Mouse (Mus musculus) urinary bladder, postnatal 25 days (tissue): Measurements from ENCODE around the gene 4930548H24Rik.
"Not testable (repeated sequence)": the region's sequence is repeated elsewhere in the genome, so short reads cannot be mapped to it uniquely, and the experiment has no call there.

Experiments
- DNase-seq: peaks from one replicate; pipeline ENCODE4 v3.0.0; 2022; ENCODE audit warnings: low spot score

Gene 4930548H24Rik

DNA sequence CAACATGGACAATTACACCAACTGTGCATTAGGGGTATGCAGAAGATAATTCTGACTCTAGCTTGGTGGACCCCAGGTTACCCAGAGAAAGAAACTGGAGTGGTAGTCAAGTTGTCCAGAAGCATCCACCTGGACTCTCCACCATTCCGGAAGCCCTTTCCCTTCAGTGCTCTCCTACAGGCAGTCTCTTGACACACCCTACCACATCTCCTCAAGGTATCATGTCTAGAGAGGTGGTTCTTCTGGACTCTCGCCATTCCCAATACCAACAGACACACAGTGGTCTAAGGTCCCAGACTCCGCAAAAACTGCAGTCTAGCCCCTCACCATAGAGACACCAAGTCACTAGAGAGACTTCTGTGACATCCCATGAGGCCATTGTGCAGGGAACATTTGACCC lies at the start of gene 4930548H24Rik:
TSS of gene 4930548H24Rik (plus strand) at position 301 of the 400 bp plus-strand sequence.
- no peak for DNase-seq

DNA sequence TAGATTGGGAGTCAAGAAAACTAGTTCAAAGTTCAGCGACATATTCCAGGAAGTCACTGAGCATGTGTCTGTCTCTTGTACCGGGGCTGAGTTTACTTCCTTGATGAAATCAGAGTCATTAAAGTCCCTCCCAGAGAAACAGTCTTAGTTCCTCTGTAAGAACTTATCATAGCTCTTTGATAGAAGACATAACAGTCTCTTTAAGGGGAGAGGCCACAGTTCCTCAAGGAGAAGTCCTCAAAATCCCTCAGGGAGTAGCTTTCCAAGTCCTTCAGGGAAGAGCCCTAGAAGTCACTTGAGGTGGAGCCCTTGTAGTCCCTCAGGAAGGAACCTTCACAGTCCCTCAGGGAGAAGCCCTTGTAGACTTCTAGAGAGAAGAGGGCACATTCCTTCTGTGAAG lies 34.2 kb upstream of the 4930548H24Rik start:
- no peak for DNase-seq

DNA sequence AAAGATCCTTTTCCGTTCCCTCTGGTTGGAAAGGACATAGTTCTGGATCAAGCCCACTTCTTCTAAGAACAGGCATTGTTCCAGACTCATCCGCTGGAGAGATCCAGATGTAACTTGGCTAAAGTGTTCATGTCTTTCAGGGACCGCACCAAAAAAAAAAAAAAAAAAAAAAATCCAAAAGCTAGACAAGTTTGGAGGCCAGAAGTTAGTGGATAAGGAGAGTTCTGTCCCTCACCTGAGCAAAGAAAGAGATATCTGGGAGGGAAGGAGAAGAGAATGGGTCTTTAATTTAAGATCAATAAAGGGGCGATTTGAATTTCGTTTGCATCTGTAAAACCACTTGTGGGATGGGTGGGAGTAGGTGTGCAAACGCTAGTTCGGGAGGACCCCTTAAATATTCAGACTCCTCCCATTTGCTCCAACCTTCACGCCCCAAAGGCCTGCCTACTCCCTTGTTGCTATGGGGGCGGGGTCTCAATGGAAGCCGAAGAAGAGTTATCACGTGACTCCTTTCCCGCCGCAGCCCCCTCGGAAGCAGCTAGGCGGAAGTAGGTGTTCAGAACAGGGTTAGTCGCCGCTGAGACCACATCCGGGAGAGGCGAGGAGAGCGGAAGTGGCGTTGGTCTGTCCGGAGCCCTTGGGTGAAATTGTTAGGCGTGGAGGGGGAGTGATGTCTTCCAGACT lies 33.5 kb upstream of the 4930548H24Rik start, which contains the start of gene Zfp512:
TSS of gene Zfp512 (plus strand) at position 554 of the 684 bp plus-strand sequence.
- peak; percentile 81 for DNase-seq

DNA sequence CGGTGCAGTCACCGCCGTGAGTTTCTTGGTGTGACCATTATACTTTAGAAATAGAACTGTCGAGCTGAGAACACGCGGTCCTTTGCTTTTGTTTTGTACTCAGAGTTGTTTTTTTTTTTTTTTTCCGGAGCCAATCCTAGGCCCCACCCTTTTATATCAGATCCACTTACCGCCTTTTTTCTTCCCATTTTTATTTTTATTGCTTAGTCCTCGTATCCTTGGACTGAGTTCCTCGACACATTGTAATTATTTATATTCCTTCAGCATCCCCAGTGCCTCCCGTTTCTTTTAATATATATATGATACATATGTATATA lies 33.0 kb upstream of the 4930548H24Rik start:
- no peak for DNase-seq

DNA sequence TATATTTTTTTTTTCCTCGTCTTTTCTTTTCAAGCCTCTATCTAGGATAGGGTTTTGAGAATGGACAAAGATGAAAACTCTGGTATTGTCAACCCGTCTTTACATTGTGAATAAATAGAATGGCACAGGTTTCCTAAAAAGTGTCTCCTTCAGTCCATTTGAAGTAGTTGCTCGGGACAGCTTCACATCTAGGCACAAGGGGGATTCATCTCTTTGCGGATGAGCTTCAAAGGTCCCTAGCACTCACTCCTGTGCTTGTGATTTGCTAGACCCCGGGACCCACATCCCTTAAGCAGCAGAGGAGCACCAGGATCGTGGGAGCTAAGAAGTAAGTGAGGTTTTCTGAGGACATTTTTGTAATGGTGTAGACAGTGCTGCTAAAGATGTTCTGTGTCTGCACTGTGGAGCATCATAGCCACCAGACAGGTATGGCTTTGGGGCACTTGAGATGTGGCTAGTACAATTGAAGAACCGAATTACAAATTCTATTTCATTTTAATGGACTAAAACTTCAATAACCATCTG lies 32.6 kb upstream of the 4930548H24Rik start:
- no peak for DNase-seq

DNA sequence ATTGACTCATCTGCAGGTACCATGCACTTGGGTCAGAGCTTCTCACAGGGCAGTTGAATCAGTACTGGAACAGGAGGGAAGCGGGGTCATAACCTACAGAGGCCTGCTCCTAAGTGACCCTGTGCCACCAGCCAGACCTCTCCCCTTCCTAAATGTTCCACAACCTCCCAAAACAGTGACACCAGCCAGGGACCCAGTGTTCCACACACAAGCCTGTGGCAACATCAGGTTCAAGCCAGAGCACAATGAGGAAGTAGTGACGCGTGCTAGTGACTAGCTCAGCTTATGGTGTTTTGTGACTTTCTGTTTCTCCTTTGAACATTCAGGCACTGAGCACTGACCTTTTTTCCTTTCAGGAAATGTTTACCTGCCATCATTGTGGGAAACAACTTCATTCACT lies 17.7 kb upstream of the 4930548H24Rik start:
- DNase-seq = no peak

DNA sequence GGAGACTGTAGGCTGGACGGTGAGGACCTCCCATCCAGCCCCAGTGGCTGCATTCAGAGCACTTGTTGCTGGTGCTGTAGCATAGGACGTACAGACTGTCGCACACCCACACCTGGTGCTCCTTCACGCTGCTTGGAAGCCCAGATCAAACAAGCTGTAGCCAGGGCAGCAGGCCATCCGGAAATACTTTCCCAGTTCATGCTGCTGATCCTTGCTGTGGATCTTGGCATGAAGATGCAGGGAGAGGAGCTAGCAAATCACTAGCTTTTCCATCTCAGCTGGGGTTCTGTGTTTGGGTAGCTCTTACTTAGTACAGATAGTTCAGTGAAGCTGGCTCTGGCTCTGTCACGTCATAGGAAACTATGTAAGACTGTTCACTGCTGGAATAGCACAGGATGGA lies 15.8 kb upstream of the 4930548H24Rik start:
- DNase-seq = no peak

DNA sequence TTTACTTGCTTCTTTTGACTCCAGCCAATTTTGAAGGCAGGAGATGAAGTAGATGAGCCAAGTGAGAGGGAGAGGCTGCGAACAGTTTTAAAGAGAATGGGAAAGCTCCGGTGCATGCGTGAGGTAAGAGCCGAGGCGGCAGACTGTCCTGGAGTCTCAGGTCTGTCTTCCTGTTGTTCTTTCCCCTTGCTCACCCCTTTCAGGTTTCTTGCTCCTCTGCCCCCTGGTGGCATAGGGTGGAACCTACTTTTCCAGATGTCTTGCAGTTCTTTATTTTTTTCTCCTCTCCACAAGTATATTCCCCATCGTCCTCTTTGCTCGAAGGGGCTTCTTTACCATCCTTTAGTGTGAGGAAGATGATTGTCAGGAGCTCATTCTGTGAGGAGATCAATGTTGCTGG lies 15.2 kb upstream of the 4930548H24Rik start:
- peak; percentile 40 for DNase-seq

DNA sequence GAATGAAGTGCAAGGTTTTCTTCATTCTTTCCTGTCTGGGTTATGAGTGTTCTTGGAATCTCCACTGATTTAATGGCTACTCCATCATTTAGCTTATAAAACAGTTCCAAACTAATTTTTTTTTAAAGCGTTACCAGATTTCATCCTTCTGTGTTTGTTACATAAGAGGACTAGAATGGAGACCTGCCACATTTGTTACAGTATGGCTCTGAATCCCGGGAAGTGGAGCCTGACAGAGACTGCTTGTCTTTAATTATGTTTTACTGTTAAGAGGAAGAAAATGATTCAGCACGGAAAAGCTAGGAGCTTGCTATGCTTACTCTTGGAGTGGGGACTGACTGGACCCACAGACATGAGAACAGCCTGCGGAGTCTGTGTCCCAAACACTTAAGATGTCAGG lies 5.0 kb upstream of the 4930548H24Rik start:
- no peak for DNase-seq

DNA sequence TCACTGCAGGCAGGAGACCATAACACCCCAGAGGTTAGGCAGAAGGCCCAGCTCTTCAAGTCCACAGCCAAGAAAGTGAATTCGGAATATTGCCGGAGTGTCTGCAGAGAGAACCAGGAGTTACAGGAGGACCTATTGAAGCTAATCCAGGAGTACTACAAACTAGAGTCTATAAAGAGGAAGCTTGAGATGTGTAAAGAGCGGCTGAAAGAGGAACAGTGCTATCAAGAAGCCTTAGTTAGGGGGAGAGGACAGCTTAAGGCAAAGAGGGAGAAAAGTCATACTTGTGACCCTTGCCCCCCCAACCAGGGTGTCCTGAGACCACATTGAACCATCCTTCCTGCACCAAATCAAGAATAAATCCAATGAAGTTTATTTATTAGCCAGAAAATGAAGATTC lies 2.3 kb downstream of the 4930548H24Rik start:
- no peak for DNase-seq

DNA sequence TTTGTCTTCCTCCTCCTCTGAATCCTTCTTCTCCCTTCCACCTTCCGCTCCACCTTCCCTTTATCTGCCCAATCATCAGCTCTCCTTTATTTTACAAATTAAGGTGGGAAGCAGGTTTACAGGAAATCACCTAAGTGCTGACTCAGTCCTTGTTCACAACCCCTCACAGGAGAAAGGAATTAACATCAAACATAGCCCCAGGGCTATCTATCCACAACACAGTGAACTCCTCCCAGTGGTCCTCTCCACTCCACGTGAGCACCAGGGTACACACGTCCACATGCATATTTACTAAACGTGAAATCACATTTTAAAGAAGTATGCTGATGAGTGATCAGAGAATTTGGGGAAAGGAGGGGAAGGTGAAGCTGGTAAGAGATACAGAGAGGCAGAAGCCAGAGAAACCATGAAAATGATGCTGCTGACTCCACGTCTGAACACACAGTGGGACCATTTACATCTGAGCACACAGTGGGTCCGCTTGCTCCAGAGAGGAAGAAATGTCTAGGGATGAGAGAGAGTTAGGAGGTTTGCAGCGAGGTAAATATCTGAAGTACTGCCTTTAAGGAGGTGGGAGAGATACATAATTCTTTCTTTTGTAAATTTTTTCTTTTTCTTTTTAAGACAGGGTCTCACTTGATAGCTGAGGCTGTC lies 3.7 kb downstream of the 4930548H24Rik start:
- DNase-seq = no peak

DNA sequence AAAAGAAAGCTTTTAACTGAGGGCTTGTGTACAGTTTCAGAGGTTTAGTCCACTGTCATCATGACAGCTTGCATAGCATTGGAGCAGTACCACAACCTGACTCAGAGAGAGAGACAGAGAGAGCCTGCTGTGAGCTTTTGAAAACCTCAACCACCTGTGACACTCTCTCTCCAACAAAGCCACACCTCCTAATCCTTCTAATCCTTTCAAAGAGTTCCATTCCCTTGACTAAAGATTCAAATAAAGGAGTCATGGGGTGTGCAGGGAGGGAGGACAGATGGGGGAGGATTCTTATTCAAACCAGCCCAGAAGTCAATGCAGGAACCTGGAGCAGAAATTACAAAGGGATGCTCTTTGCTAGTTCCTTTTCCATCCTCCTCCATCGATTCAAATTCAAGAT lies 6.5 kb downstream of the 4930548H24Rik start:
- no peak for DNase-seq

DNA sequence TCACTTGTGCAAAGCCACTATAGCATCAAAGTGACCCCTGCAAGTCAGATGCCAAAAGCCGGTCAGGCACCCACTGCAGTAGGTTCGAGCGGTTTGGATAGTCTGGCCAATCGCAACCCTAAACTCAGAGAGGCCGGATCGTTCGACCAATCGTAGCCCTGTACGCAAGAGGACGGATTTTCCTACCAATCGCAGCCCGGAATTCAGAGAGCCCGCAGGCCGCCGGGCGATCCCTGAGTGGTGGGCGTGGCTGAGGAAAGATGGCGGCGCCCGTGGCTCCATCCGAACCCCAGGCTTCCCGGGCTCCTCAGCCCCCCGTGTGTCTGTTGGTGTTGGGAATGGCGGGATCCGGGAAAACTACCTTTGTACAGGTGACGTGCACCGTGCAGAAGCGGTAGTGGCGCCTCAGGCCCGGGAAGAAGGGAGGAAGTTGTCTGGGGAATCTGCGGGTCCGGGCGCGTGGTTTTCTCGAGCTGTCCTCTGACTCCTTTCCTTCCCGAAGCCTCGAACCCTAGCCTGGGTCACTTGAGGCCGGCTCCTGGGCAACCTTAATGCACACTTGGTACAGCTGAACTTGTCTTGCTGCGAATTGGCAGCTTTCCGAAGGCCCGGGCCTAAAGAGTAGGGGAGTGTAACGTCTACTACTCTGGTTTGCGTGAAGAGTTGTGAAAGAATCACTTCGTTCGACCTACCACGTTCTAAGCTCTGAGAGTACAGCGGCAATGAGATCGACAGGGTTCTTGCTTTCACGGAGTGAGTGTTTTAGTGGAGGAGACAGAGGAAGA lies 9.2 kb downstream of the 4930548H24Rik start, which contains the start of gene Gpn1:
TSS of gene Gpn1 (plus strand) at position 229 of the 785 bp plus-strand sequence.
- DNase-seq = peak; percentile 83

DNA sequence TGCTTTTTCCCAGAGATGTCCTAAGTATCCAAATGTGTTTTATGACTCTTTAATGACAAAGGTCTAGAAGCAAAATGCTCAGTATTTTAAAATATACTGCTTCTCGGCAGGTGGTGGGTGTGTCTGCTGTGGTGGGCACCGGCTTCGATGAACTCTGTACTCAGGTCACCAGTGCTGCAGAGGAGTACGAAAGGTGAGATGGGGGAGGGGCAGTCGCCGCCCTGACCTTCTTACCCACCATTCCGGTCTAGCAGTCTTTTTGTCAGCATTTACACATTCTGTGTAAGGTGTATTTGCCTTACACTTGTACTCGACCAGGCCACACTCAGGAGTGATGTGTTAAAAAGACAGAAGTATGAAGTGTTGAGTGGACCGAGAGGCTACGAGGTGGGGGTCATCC lies 19.3 kb downstream of the 4930548H24Rik start:
- no peak for DNase-seq

DNA sequence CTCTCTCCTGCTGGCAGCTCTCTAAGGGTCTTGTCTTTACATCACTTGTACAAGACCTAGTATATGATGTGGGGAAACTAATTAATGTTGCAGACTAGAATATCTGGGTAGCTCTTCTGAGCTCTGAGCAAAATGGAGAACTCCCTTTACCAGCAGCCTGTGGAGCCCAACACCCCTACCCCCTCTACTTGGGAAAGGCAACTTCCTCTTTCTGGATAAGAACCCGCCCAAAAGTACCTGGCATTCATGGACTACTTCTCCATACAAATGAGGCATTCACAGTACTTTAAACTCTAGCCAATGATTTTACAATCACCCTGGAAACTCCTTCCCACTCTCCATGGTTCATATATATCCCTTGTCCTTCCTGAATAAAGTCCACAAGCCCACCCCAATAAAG lies 26.9 kb downstream of the 4930548H24Rik start:
- no peak for DNase-seq

DNA sequence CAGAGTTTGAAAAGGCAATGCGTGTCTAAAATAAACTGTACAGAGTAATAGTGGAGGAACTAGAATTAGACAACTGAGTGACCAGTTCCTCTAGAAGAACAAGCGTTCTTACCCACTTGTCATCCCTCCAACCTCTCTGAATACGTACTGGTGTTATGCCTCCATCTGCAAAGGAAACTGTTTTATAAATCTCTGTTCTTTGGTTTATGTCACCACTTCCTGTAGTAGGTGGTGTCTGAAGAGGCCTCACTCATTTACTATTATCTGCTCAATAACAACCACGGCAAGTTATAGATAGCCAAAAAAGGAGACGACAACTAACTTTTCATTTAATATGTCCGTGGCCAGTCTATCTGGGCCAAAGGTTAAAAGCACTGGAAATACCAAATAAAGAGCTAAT lies 35.0 kb downstream of the 4930548H24Rik start:
- no peak for DNase-seq

DNA sequence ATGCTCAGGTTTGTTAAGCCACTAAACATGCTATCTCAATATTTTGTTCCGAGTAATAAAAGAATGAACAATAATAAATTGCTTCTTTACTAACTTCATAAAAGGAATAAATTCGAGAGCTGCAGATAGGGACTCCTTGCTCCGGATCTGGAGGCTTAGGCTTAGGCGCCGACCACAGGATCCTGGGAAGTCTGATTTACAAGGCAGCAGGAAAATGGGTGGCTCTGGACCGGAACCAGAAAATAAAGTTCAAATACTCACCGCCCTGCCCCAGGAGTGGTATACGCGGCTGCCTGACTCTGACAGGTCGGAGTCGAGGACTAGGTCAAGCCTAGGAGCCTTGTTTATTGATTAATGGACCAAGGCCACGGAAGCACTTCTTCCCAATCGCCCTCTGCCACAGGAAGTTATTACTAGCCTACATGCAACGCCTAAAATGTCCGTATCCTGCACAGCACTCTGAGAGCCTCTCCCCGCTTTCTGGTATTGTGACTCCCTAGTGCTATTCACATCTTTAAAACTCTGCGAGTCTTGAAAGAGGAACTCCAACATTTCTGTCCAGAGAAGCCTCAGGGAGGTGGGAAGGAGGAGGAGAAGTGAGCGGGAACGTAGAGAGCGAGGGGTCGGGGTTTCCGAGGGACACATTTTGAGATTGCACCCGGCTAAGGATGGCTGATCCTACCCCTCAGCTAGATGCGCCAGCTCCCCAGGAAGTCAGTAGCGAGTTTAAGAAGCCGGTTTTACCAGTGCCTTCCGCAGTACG lies 41.0 kb downstream of the 4930548H24Rik start, which contains the start of gene Slc4a1ap:
TSS of gene Slc4a1ap (plus strand) at position 642 of the 763 bp plus-strand sequence.
- peak; percentile 77 for DNase-seq

DNA sequence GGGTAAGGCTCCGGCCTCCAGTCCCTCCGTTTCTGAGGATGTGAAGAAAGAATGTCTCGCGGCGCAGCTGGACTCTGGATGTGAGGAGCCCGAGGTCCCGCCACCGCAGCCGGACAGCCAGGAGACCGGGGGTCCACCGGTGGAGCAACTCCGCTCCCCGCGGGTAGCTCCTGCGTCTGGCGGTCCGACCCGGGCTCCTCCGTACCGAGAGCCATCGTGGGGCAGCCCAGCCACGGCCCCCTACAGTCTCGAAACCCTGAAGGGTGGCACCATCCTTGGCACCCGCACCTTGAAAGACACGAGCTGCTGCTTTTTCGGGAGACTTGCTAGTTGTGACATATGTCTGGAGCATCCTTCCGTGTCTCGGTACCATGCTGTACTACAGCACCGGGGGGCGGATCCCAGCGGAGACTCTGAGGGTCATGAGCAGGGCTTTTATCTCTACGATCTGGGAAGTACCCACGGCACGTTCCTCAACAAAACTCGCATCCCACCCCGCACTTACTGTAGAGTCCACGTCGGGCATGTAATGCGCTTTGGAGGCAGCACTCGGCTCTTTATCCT lies 41.7 kb downstream of the 4930548H24Rik start:
- DNase-seq = no peak

DNA sequence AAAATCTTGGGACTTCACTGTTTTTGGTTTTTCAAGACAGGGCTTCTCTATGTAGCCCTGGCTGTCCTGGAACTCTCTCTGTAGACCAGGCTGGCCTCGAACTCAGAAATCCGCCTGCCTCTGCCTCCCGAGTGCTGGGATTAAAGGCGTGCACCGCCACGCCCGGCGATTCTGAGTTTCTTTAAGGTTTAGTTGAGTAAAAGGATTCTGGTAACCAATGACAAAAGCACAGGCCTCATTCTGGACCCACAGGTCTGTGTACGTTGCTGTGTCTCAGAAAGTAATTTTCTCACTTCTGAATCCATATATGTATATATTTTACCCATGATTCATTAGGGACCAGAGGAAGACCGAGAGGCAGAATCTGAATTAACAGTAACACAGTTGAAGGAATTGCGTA lies 42.2 kb downstream of the 4930548H24Rik start, which contains the start of gene Supt7l:
TSS of gene Supt7l (minus strand) at position 101 of the 400 bp plus-strand sequence.
- DNase-seq = not testable (repeated sequence)

DNA sequence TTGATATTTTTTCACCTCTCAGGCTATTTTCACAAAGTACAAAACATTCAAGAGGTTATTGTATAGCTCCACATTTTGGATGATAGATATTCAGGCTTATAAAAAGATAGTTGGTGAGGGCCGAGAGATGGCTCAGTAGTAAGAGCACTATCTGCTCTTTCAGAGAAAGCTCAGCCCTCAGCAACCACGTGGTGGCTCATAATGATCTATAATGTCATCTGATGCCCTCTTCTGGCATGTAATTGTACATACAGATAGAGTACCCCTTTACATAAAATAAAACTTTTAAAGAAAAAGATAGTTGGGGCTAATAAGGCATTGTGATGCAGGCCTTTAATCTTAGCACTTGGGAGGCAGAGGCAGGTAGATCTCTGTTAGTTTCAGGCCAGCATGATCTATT lies 43.0 kb downstream of the 4930548H24Rik start:
- DNase-seq = no peak

DNA sequence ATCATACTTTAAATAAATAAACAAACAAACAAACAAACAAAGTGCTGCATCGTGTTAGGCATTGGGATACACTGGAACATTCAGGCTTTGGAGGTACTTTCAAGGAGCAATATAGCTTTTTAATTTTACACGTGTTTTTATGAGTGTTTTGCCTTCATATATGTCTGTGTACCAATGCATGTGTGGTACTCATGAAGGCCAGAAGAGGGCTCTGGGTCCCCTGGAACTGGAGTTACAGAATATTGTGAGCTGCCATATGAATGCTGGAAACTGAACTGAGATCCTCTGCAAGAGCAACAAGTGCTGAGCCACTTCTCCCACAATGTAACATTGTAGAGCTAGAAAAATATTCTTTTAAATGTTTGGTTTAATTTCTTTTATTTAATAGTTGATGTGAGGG lies 49.7 kb downstream of the 4930548H24Rik start:
- DNase-seq = no peak
